Mouse (Mus musculus) forebrain, embryonic 16.5 days (tissue): ENCODE data around the gene Akap8l. TPM values are rescaled to one million over a fixed set of nuclear protein-coding genes. Genes with fewer than 3 reads are reported as not detected.

Experiments
- ATAC-seq: fragments of 200-750 bp; cut with Nextera tagmentation; 2 replicates; pipeline ENCODE4 v1.8.0; 2017; ENCODE audit warnings: mild to moderate bottlenecking, moderate library complexity
- H3K27ac ChIP-seq: fragments of 300-500 bp; sonication (generic); 2 replicates; pipeline ENCODE4 v1.5.1; 2014; ENCODE audit warnings: low read length, control low read depth
- H3K27me3 ChIP-seq: fragments of 300-500 bp; sonication (generic); replicated peaks from 2 replicates; pipeline ENCODE4 v1.6.1; 2014; ENCODE audit warnings: low read length; ENCODE audit not compliant: control insufficient read depth, insufficient read depth
- H3K36me3 ChIP-seq: fragments of 300-500 bp; sonication (generic); 2 replicates; pipeline ENCODE4 v1.6.1; 2014; ENCODE audit not compliant: control insufficient read depth, insufficient read depth
- H3K4me1 ChIP-seq: fragments of 300-500 bp; sonication (generic); replicated peaks from 2 replicates; pipeline ENCODE4 v1.6.1; 2014; ENCODE audit warnings: low read length; ENCODE audit not compliant: control insufficient read depth, insufficient read depth
- H3K4me2 ChIP-seq: fragments of 300-500 bp; sonication (generic); 2 replicates; pipeline ENCODE4 v1.6.1; 2014; ENCODE audit warnings: mild to moderate bottlenecking, low read length, control low read depth
- H3K4me3 ChIP-seq: fragments of 300-500 bp; sonication (generic); replicated peaks from 2 replicates; pipeline ENCODE4 v1.5.1; 2014; ENCODE audit warnings: mild to moderate bottlenecking, low read length, control low read depth
- H3K9ac ChIP-seq: fragments of 300-500 bp; sonication (generic); replicated peaks from 2 replicates; pipeline ENCODE4 v1.6.1; 2014; ENCODE audit warnings: low read depth, low read length, control low read depth
- H3K9me3 ChIP-seq: fragments of 300-500 bp; sonication (generic); 2 replicates; pipeline ENCODE4 v1.6.1; 2016; ENCODE audit warnings: low read length; ENCODE audit not compliant: control insufficient read depth
- WGBS: fragments of 180-500 bp; shearing (Covaris S2); extraction: QIAGEN DNeasy Blood & Tissue Kit; methylation state at CpG from one replicate; pipeline ENCODE4 v1.1.7; 2014; 5-methylcytosine and 5-hydroxymethylcytosine counted together
- polyA plus RNA-seq: library from polyadenylated mRNA; unstranded; fragments of >200 nt; fragmentation: Nextera tagmentation; extraction: Ambion mirVana; gene quantifications from 2 replicates; pipeline ENCODE4 v1.2.1, GENCODE M21; 2015

Gene Akap8l
- polyA plus RNA-seq, result 132 and 164 TPM in 2 replicates

DNA sequence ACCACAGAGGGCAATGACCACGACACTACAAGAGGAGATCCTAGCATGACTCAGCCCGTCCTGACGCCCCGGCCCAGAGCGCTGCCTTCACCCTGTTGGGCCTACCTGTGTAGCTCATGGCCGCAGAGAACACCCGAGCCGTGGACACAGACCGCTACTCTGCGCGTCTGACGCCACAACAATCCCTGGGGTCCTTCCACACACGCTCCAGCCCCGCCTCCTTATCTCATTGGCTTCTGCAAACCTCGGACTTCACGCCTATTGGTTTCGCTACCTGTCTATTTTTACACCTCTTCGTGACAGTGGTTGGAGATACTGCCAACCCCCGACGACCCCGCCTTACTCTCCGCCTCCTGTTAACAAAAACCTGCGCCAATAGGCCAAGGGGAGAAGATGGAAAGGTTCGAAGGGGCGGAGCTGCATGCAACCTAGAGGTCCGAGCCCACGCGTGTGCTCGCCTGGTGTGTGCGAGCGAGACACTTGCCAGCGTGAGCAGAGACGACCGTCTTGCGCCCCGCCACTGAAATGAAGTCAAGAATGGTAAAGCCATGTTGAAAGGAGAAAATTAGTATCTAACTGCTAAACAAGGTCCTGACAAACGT, at the start of gene Akap8l:
Akap8l (minus strand) TSS at position 226 of the 602 bp plus-strand sequence.
- Histone ChIP-seq H3K9ac (peak within 1 kb of the TSS; percentile 91), H3K27ac (peak within 1 kb of the TSS; percentile 82), H3K36me3 (peaks cover 11% of the 10 kb centered on the region), H3K4me1 (peaks cover 36% of the 10 kb centered on the region), H3K4me2 (peak within 1 kb of the TSS; percentile 90), H3K27me3 (no peaks in the 10 kb centered on the region), H3K9me3 (no peaks in the 10 kb centered on the region), H3K4me3 (peak within 1 kb of the TSS; percentile 98)
- peak; percentile 97 for ATAC-seq
- WGBS, result under 1% methylated on average over 37 of the region's 37 CpGs

DNA sequence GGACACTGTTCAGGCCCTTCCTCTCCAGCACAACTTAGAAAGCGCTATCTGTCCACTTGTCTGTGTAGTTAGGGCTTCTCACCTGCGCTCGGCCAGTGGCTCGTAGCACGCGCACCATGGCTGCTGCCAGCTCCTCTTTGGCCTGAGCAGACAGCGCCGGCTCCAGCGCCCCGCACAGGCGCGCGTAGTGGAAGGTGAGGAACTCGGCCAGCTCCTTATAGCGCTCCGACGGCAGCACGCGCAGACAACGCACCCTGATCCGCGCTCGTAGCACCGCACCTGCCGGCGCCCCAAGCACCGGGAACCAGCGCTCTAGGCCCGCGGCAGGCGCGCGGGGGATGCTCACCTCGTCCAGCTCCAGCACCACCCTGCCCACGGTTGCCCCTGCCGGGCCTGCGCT, 45.9 kb upstream of the Akap8l start:
- no peaks in the 10 kb centered on the region for H3K36me3 ChIP-seq
- H3K4me3 ChIP-seq, result peak overlapping the region; percentile 22; the same call in 1 of the 2 replicates
- no peak overlapping the region for H3K9ac ChIP-seq
- peak overlapping the region; percentile 35 for H3K4me2 ChIP-seq
- ATAC-seq, result no peak
- no peak overlapping the region for H3K27ac ChIP-seq
- H3K4me1 ChIP-seq, result peaks cover 3% of the 10 kb centered on the region; the same call in 1 of the 2 replicates
- no peaks in the 10 kb centered on the region for H3K9me3 ChIP-seq
- WGBS, result 4% methylated on average over 33 of the region's 37 CpGs
- H3K27me3 ChIP-seq, result peaks cover 69% of the 10 kb centered on the region

DNA sequence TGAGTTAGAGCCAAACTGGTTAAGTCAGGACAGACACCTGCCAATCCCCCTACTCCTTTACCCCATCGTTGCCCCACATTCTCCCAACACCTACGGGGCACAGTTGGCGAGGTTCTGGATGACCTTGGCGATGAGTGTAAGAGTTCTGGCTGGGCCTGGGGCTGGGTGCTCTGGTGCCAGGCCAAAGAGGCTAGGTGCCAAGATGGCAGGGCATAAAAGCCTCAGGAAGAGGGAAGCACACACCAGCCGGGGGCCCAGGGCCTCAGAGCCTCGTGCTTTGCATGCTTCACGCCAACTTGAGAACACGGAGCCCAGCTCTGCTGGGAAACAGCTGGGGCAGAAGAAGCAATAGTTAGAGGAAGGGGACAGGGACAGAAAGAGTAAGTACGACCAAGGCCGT, 43.5 kb upstream of the Akap8l start:
- Histone ChIP-seq H3K36me3 (no peaks in the 10 kb centered on the region), H3K4me1 (peaks cover 3% of the 10 kb centered on the region; the same call in 1 of the 2 replicates), H3K9me3 (no peaks in the 10 kb centered on the region), H3K27me3 (peaks cover 74% of the 10 kb centered on the region), H3K4me3 (no peak overlapping the region), H3K27ac (no peak overlapping the region), H3K4me2 (no peak overlapping the region), H3K9ac (no peak overlapping the region)
- 76% methylated on average over 10 of the region's 10 CpGs for WGBS
- no peak for ATAC-seq

DNA sequence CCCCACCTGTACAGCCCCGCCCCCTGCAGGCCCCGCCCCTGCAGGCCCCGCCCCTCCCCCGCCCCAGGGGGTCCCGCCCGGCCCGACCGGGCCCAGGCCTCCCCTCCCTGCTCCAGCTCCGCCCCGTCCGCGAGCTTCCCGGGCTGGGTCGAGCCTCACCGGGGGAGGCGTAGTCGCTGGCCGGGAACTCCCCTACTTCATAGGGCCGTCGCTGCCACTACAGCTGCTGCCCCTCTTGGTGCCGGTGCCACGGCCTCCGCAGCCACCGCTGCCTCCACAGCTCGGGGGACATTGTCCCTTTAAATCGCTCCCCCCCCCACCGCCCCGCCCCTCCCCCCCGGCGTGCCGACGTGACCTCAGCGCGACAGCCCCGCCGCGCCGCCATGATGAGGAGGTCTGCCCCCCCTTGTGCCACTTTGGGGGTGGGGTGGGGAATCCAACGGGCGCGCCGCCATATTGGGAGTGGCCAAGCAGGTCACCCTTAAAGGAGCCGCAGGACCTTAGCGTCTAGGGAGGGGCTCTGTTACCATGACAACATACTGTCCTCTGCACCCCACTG, 38.8 kb upstream of the Akap8l start, which contains the start of gene Wiz:
Wiz (minus strand) TSS at position 339 of the 559 bp plus-strand sequence.
- Histone ChIP-seq H3K4me2 (peak within 1 kb of the TSS; percentile 96), H3K36me3 (peaks cover 8% of the 10 kb centered on the region; the same call in 1 of the 2 replicates), H3K4me1 (peaks cover 13% of the 10 kb centered on the region), H3K9ac (peak within 1 kb of the TSS; percentile 94), H3K9me3 (no peaks in the 10 kb centered on the region), H3K27ac (peak within 1 kb of the TSS; percentile 78), H3K27me3 (peaks cover 31% of the 10 kb centered on the region), H3K4me3 (peak within 1 kb of the TSS; percentile 86)
- peak; percentile 77 for ATAC-seq
- WGBS, result under 1% methylated on average over 14 of the region's 44 CpGs

DNA sequence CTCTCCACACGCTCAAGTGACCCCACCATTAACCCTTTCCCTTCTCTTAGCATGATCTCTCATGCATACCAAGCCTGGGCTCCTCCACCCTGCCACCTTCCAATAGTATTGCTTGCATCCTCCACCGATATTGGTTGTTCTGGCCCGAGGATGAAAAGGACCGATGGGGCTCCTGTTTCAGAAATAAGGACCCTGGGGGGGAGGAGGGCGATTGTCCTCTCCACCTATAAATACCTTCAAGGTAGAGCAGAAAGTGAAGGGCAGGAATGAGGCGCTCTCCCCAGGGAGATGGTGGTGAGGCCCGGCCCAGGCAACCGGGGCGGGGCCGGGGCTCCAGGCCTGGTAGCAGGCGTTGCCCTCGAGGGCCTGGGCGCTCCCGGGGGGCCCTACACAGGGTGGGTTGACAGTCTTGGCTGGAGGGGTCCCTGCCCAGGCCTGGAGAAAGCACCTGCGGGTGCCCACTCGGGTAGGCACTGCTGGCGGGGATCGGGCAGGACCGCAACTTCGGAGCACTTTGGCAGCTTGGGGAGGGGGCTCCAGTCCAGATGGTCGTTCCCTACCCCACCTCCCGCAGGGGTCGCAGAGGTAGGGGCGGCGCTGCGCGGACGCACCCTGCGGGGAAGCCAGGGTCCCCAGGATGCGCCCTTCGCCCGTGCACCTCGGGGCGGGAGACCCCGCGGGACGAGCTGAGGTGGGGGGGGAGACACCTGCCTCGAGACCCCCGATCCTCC, 38.1 kb upstream of the Akap8l start:
- peak; percentile 60 for ATAC-seq
- under 1% methylated on average over 37 of the region's 39 CpGs for WGBS

DNA sequence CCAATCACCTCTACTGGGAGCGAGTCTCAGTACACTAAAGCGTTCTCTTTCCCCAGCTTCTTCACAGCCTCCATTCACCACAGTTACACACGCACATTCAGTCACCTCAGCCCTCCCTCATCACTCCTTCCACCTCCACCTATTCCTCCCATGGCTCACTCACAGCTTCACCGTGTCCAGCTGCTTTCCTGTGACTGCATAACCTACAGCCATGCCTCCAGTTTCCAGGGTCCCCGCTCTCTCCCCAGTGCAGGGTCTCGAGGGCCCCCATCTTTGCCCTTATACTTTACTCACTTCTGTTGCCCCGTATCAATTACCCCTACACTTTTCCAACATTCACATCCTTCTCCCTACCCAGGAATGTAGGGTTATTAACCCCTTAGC, 37.6 kb upstream of the Akap8l start:
- ATAC-seq, result no peak
- H3K9ac ChIP-seq, result peak overlapping the region; percentile 94
- H3K9me3 ChIP-seq, result no peaks in the 10 kb centered on the region
- peak overlapping the region; percentile 96 for H3K4me2 ChIP-seq
- peaks cover 17% of the 10 kb centered on the region for H3K4me1 ChIP-seq
- peaks cover 23% of the 10 kb centered on the region for H3K27me3 ChIP-seq
- no peak overlapping the region for H3K27ac ChIP-seq
- H3K36me3 ChIP-seq, result peaks cover 17% of the 10 kb centered on the region
- H3K4me3 ChIP-seq, result peak overlapping the region; percentile 86
- whole genome bisulfite sequencing, result 36% methylated on average over 7 of the region's 7 CpGs

More for the DNA sequence above, 38.1 kb upstream of the Akap8l start:
- Histone ChIP-seq H3K4me1 (peaks cover 13% of the 10 kb centered on the region), H3K27ac (peak overlapping the region; percentile 78), H3K4me2 (peak overlapping the region; percentile 96), H3K27me3 (peaks cover 27% of the 10 kb centered on the region), H3K9me3 (no peaks in the 10 kb centered on the region), H3K9ac (peak overlapping the region; percentile 94), H3K36me3 (peaks cover 13% of the 10 kb centered on the region), H3K4me3 (peak overlapping the region; percentile 86)

DNA sequence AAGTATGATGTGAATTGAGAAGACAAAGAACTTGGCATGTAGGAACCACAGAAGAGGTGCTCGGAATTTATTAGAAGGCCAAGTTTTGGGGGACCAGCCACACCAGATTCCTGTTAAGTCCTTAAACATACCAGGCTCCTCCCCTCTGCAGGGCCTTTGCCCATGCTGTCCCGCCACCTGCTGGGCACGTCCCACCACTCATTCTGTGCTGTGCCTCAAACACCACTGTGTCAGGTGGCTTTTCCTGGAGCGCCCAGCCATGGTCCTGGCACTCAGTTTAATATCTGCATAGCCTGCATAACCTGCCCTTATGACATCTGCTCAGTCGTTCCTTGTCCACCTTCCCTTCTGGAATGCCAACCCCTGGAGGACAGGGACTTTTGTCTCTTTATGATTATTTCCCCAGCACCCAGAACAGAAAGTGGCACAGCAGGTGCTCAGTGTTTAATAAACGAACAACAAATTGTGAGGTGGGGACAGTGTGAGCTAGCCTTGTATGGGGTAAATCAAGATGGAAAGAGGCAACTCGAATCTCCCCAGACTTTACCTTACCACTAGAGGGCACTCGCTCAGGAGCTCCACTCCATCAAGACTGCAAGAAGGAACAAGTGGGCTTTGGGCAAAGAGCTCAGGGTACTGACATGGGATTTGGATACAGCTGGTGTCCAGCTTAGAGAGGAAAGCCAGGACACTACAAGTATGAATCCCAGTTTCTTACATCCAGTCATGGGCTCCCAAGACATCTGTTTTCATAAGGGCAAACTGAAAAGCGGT, 36.4 kb upstream of the Akap8l start:
- no peaks in the 10 kb centered on the region for H3K9me3 ChIP-seq
- H3K4me3 ChIP-seq, result no peak overlapping the region
- no peak for ATAC-seq
- H3K4me1 ChIP-seq, result peaks cover 19% of the 10 kb centered on the region
- no peak overlapping the region for H3K27ac ChIP-seq
- H3K4me2 ChIP-seq, result no peak overlapping the region
- H3K9ac ChIP-seq, result no peak overlapping the region
- H3K27me3 ChIP-seq, result peaks cover 15% of the 10 kb centered on the region
- 70% methylated on average over 9 of the region's 9 CpGs for WGBS
- peaks cover 19% of the 10 kb centered on the region for H3K36me3 ChIP-seq

DNA sequence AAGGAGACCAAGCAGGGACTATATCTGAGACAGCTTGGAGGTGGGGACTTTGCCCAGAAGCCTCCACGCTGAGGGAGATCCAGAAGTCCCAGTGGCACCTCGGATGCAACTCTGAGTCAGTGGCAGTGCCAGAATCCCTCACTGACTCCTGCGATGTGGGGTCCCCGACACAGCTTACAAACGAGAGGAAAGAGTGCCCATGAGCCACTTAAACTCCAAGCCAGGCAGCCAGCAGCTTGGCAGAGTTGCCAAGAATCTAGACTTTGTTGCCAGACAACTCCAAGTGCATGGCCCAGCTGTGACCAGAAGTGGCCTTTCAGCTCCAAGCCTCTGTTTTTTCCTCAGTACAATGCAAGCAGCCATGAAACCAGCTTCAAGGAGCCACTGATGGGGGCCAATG, 33.3 kb upstream of the Akap8l start:
- Histone ChIP-seq H3K4me2 (no peak overlapping the region), H3K4me1 (peaks cover 19% of the 10 kb centered on the region), H3K27ac (no peak overlapping the region), H3K27me3 (no peaks in the 10 kb centered on the region), H3K36me3 (peaks cover 21% of the 10 kb centered on the region), H3K4me3 (no peak overlapping the region), H3K9me3 (no peaks in the 10 kb centered on the region), H3K9ac (no peak overlapping the region)
- WGBS, result 76% methylated on average over 5 of the region's 5 CpGs
- ATAC-seq, result no peak

DNA sequence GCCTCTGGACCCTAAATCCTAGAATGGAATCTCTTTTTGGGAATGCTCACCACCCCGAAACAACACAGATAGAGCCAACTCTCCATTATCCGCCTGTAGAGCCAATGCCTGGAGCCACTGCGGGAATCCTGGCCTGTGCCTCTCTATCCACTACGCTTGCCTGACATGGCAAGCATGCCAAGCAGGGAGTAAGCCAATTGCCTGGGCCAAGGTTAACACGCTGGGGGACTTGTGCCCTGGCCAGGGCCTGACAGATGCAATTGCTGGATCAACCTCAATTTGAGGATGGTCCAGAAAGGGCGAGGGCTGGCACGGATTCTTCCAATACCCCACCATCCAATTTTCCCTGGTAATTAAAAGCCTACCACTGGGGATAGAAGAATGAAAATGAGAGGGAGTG, 32.2 kb upstream of the Akap8l start:
- Histone ChIP-seq H3K36me3 (peaks cover 21% of the 10 kb centered on the region), H3K27ac (no peak overlapping the region), H3K9me3 (no peaks in the 10 kb centered on the region), H3K27me3 (no peaks in the 10 kb centered on the region), H3K9ac (no peak overlapping the region), H3K4me2 (no peak overlapping the region), H3K4me1 (peaks cover 8% of the 10 kb centered on the region), H3K4me3 (no peak overlapping the region)
- peak; percentile 76 for ATAC-seq
- WGBS, result 68% methylated on average over 7 of the region's 7 CpGs
